Mouse (Mus musculus) cerebellum, adult 18-20 months (tissue): ENCODE measurements around the gene Olfr205.
"Not testable (repeated sequence)": the region's sequence is repeated elsewhere in the genome, so short reads cannot be mapped to it uniquely, and the experiment has no call there.

Source experiments
- DNase-seq, 2 experiments: peaks; one replicate each; pipeline ENCODE4 v3.0.0; 2021

The Olfr205 gene

GRCm38 (mm10) chr16:59331038-59331437, at the start of gene Olfr205:
Gene Olfr205, minus strand, starts transcription at chr16:59331138.
- DNase-seq, result no peak

- no peak for DNase-seq
These were observed 33.0 kb upstream of the Olfr205 start, which contains the start of gene Olfr209 for GRCm38 (mm10) chr16:59363893-59364292. Gene Olfr209, minus strand, starts transcription at chr16:59363993.

GRCm38 (mm10) chr16:59349146-59349545, 18.2 kb upstream of the Olfr205 start, which contains the start of gene Olfr206:
Gene Olfr206, minus strand, starts transcription at chr16:59349246.
- DNase-seq, result no peak

- not testable (repeated sequence) for DNase-seq
These were observed 7.7 kb downstream of the Olfr205 start for GRCm38 (mm10) chr16:59323262-59323661.

GRCm38 (mm10) chr16:59318148-59318547, 12.8 kb downstream of the Olfr205 start, which contains the start of gene Olfr204:
Gene Olfr204, minus strand, starts transcription at chr16:59318248.
- DNase-seq, result no peak

GRCm38 (mm10) chr16:59298581-59298980, 32.4 kb downstream of the Olfr205 start, which contains the start of gene Olfr203:
Gene Olfr203, plus strand, starts transcription at chr16:59298881.
- DNase-seq, result no peak

- not testable (repeated sequence) for DNase-seq
These were observed 43.4 kb downstream of the Olfr205 start for GRCm38 (mm10) chr16:59287576-59287975.

- no peak for DNase-seq
These were observed 44.2 kb downstream of the Olfr205 start, which contains the start of gene Olfr202 for GRCm38 (mm10) chr16:59286693-59287092. Gene Olfr202, minus strand, starts transcription at chr16:59286793.

- DNase-seq, result no peak
These were observed 47.5 kb downstream of the Olfr205 start for GRCm38 (mm10) chr16:59283476-59283875.

- no peak for DNase-seq
These were observed 50.4 kb downstream of the Olfr205 start for GRCm38 (mm10) chr16:59280542-59280941.
